Mouse (Mus musculus) MEL (cell line): ENCODE results near the gene Gramd1b. TPM values are rescaled to one million over a fixed set of nuclear protein-coding genes. Genes with fewer than 3 reads are reported as not detected.

ENCODE experiments used
- DNase-seq: peaks from one replicate; pipeline ENCODE4 v3.0.0; 2011; ENCODE audit warnings: low read depth, low spot score
- H3K27ac ChIP-seq: 2 replicates; pipeline ENCODE4 v1.5.1; 2012; ENCODE audit warnings: low read depth, mild to moderate bottlenecking, control low read depth, low read length, moderate library complexity; ENCODE audit not compliant: control insufficient read depth
- H3K27me3 ChIP-seq, 2 experiments: fragments of 150-350 bp in 1 of 2; sonication (generic) in 1 of 2; 2 replicates each; pipeline ENCODE4 v1.6.1; 2012; ENCODE audit warnings: low read length in 2 of 2, mild to moderate bottlenecking in 2 of 2, improper control_type of control experiment in 1 of 2, moderate library complexity in 1 of 2; ENCODE audit not compliant: insufficient read depth in 2 of 2, control insufficient read depth in 1 of 2
- H3K36me3 ChIP-seq, 2 experiments: 2 replicates each; pipeline ENCODE4 v1.6.1; 2012 to 2014; ENCODE audit warnings: low read length in 2 of 2, improper control_type of control experiment in 1 of 2, inconsistent platforms in 1 of 2, mild to moderate bottlenecking in 1 of 2; ENCODE audit not compliant: insufficient read depth in 2 of 2, control insufficient read depth in 1 of 2
- H3K4me1 ChIP-seq, 2 experiments: fragments of 150-350 bp in 1 of 2; sonication (generic) in 1 of 2; 2 replicates each; pipeline ENCODE4 v1.6.1; 2012; ENCODE audit warnings: low read length in 2 of 2, improper control_type of control experiment in 1 of 2, mild to moderate bottlenecking in 1 of 2; ENCODE audit not compliant: insufficient read depth in 2 of 2, control insufficient read depth in 1 of 2
- H3K4me3 ChIP-seq, 2 experiments: fragments of 150-350 bp in 1 of 2; sonication (generic) in 1 of 2; 2 replicates each; pipeline ENCODE4 v1.5.1; 2012; ENCODE audit warnings: low read depth in 2 of 2, low read length in 2 of 2, mild to moderate bottlenecking in 2 of 2, moderate library complexity in 2 of 2, control low read depth in 1 of 2, improper control_type of control experiment in 1 of 2; ENCODE audit not compliant: control insufficient read depth in 1 of 2, insufficient read depth in 1 of 2
- H3K79me2 ChIP-seq: 2 replicates; pipeline ENCODE4 v1.6.1; 2012; ENCODE audit warnings: mild to moderate bottlenecking, low read length, moderate library complexity; ENCODE audit not compliant: control insufficient read depth, poor library complexity, insufficient read depth
- H3K9ac ChIP-seq: 2 replicates; pipeline ENCODE4 v1.6.1; 2012; ENCODE audit warnings: low read depth, mild to moderate bottlenecking, control low read depth, low read length, moderate library complexity; ENCODE audit not compliant: control insufficient read depth, poor library complexity, severe bottlenecking
- H3K9me3 ChIP-seq: fragments of 150-350 bp; sonication (generic); replicated peaks from 2 replicates; pipeline ENCODE4 v1.6.1; 2012; ENCODE audit warnings: mild to moderate bottlenecking, low read length, improper control_type of control experiment, moderate library complexity; ENCODE audit not compliant: insufficient read depth
- BHLHE40 ChIP-seq: IDR thresholded peaks from 2 replicates; pipeline ENCODE4 v1.6.1; 2012; ENCODE audit warnings: low read depth, mild to moderate bottlenecking, inconsistent platforms, low read length, improper control_type of control experiment, borderline replicate concordance
- CHD1 ChIP-seq: IDR thresholded peaks from 2 replicates; pipeline ENCODE4 v1.6.1; 2012; ENCODE audit warnings: low read depth, mild to moderate bottlenecking, inconsistent platforms, low read length, improper control_type of control experiment
- CHD2 ChIP-seq: IDR thresholded peaks from 2 replicates; pipeline ENCODE4 v1.6.1; 2011; ENCODE audit warnings: low read length, improper control_type of control experiment
- CTCF ChIP-seq, 3 experiments: IDR thresholded peaks in 2 of 3; conservative IDR thresholded peaks in 1 of 3; 2 replicates each; pipeline ENCODE4 v1.5.1; 2011 to 2012; ENCODE audit warnings: low read length in 3 of 3, low read depth in 2 of 3, mild to moderate bottlenecking in 2 of 3, improper control_type of control experiment in 1 of 3, inconsistent platforms in 1 of 3, mixed read lengths in 1 of 3, moderate library complexity in 1 of 3; ENCODE audit not compliant: control insufficient read depth in 1 of 3, insufficient read depth in 1 of 3, poor library complexity in 1 of 3, severe bottlenecking in 1 of 3
- GABPA ChIP-seq: IDR thresholded peaks from 2 replicates; pipeline ENCODE4 v1.6.1; 2012; ENCODE audit warnings: low read depth, mild to moderate bottlenecking, inconsistent platforms, low read length, improper control_type of control experiment, moderate library complexity
- GATA1 ChIP-seq: IDR thresholded peaks from 2 replicates; pipeline ENCODE4 v1.6.1; 2011; ENCODE audit warnings: low read depth, low read length, improper control_type of control experiment
- JUND ChIP-seq: IDR thresholded peaks from 2 replicates; pipeline ENCODE4 v1.6.1; 2011; ENCODE audit warnings: low read depth, mild to moderate bottlenecking, improper control_type of control experiment, low read length
- KAT2A ChIP-seq: conservative IDR thresholded peaks from 2 replicates; pipeline ENCODE4 v1.6.1; 2012; ENCODE audit warnings: low read depth, low read length, improper control_type of control experiment, inconsistent platforms
- MEF2A ChIP-seq: IDR thresholded peaks from 2 replicates; pipeline ENCODE4 v1.6.1; 2014; ENCODE audit warnings: low read depth, mild to moderate bottlenecking, inconsistent platforms, low read length, improper control_type of control experiment; ENCODE audit not compliant: poor library complexity, insufficient replicate concordance, severe bottlenecking; ENCODE audit errors: extremely low read depth
- MXI1 ChIP-seq: IDR thresholded peaks from 2 replicates; pipeline ENCODE4 v1.6.1; 2011; ENCODE audit warnings: mild to moderate bottlenecking, low read depth, low read length, improper control_type of control experiment
- MYC ChIP-seq: IDR thresholded peaks from 2 replicates; pipeline ENCODE4 v1.6.1; 2011; ENCODE audit warnings: low read depth, mild to moderate bottlenecking, low read length, improper control_type of control experiment, moderate library complexity
- NELFE ChIP-seq: IDR thresholded peaks from 2 replicates; pipeline ENCODE4 v1.6.1; 2011; ENCODE audit warnings: low read depth, low read length, improper control_type of control experiment
- NRF1 ChIP-seq: IDR thresholded peaks from 2 replicates; pipeline ENCODE4 v1.6.1; 2014; ENCODE audit warnings: low read depth, mild to moderate bottlenecking, inconsistent platforms, low read length, improper control_type of control experiment, moderate library complexity; ENCODE audit not compliant: poor library complexity, insufficient read depth, severe bottlenecking
- POLR2AphosphoS5 ChIP-seq: IDR thresholded peaks from 2 replicates; pipeline ENCODE4 v1.6.1; 2012; ENCODE audit warnings: low read depth, borderline replicate concordance, mild to moderate bottlenecking, inconsistent platforms, low read length, moderate library complexity, mixed read lengths
- RAD21 ChIP-seq: IDR thresholded peaks from 2 replicates; pipeline ENCODE4 v1.6.1; 2011; ENCODE audit warnings: mild to moderate bottlenecking, low read depth, low read length, improper control_type of control experiment
- RCOR1 ChIP-seq: IDR thresholded peaks from 2 replicates; pipeline ENCODE4 v1.6.1; 2012; ENCODE audit warnings: low read depth, mild to moderate bottlenecking, inconsistent platforms, low read length, improper control_type of control experiment
- SIN3A ChIP-seq: IDR thresholded peaks from 2 replicates; pipeline ENCODE4 v1.6.1; 2012; ENCODE audit warnings: low read length, improper control_type of control experiment, inconsistent platforms
- SMC3 ChIP-seq: IDR thresholded peaks from 2 replicates; pipeline ENCODE4 v1.6.1; 2011; ENCODE audit warnings: low read depth, low read length, improper control_type of control experiment
- TCF12 ChIP-seq: IDR thresholded peaks from 2 replicates; pipeline ENCODE4 v1.6.1; 2014; ENCODE audit warnings: low read depth, mild to moderate bottlenecking, inconsistent platforms, low read length, improper control_type of control experiment, moderate library complexity
- USF1 ChIP-seq: IDR thresholded peaks from 2 replicates; pipeline ENCODE4 v1.6.1; 2014; ENCODE audit warnings: low read depth, mild to moderate bottlenecking, inconsistent platforms, low read length, improper control_type of control experiment, moderate library complexity
- USF2 ChIP-seq, 2 experiments: IDR thresholded peaks; 2 replicates each; pipeline ENCODE4 v1.6.1; 2011 to 2012; ENCODE audit warnings: improper control_type of control experiment in 2 of 2, low read length in 2 of 2, borderline replicate concordance in 1 of 2, inconsistent platforms in 1 of 2, low read depth in 1 of 2, mild to moderate bottlenecking in 1 of 2; ENCODE audit not compliant: insufficient read depth in 1 of 2
- ZC3H11A ChIP-seq: IDR thresholded peaks from 2 replicates; pipeline ENCODE4 v1.6.1; 2012; ENCODE audit warnings: low read depth, mild to moderate bottlenecking, inconsistent platforms, low read length, improper control_type of control experiment
- ZNF384 ChIP-seq: IDR thresholded peaks from 2 replicates; pipeline ENCODE4 v1.6.1; 2012; ENCODE audit warnings: low read depth, mild to moderate bottlenecking, inconsistent platforms, low read length, improper control_type of control experiment
- polyA plus RNA-seq, 2 experiments: library from polyadenylated mRNA; stranded (reverse) in 1 of 2; unstranded in 1 of 2; fragments of >175 nt in 1 of 2; fragments of >200 nt in 1 of 2; gene quantifications; 2 replicates each; pipeline versions ENCODE4 v1.2.1 to v1.2.4; 2012; ENCODE audit warnings: low replicate concordance in 2 of 2, low read depth in 1 of 2; ENCODE audit not compliant: insufficient read length in 2 of 2, insufficient read depth in 1 of 2, missing spikeins in 1 of 2
- total RNA-seq: library from RNA; depleted of rRNA; stranded (reverse); fragments of 300-350 nt; gene quantifications from 2 replicates; pipeline ENCODE4 v1.2.3, GENCODE M21; 2012

The Gramd1b gene
- total and polyA plus RNA-seq, 3 experiments: not detected

GRCm38 (mm10) chr9:40343828-40344227, 187.4 kb downstream of the Gramd1b start:
- Histone ChIP-seq H3K36me3 (no peaks in the 10 kb centered on the region), H3K27me3 (no peaks in the 10 kb centered on the region), H3K9me3 (no peaks in the 10 kb centered on the region), H3K27ac (no peak overlapping the region), H3K79me2 (no peaks in the 10 kb centered on the region)
- no peak for TF ChIP-seq USF1
- no peak for TF ChIP-seq KAT2A
- TF ChIP-seq NRF1: no peak
- TF ChIP-seq CHD1: no peak
- no peak for TF ChIP-seq ZC3H11A
- TF ChIP-seq GATA1: no peak
- TF ChIP-seq ZNF384: no peak
- TF ChIP-seq CTCF (IDR thresholded peaks at IDR 0.05 in 2 of 3, conservative IDR thresholded peaks at IDR 0.05 in 1 of 3; ENCODE audit: control insufficient read depth in 1 of 3, insufficient read depth in 1 of 3, low read depth in 2 of 3, low read length in 3 of 3, poor library complexity in 1 of 3, severe bottlenecking in 1 of 3): no peak
- no peak for TF ChIP-seq TCF12
- TF ChIP-seq, all 39 proteins: peak for 0
- Histone ChIP-seq H3K9ac (no peak overlapping the region), H3K4me1 (no peaks in the 10 kb centered on the region), H3K4me3 (no peak overlapping the region)
- no peak for DNase-seq

GRCm38 (mm10) chr9:40343053-40343652, 188.0 kb downstream of the Gramd1b start:
- Histone ChIP-seq H3K36me3 (no peaks in the 10 kb centered on the region), H3K9me3 (no peaks in the 10 kb centered on the region), H3K79me2 (no peaks in the 10 kb centered on the region), H3K9ac (no peak overlapping the region), H3K4me3 (no peak overlapping the region), H3K27ac (no peak overlapping the region), H3K4me1 (no peaks in the 10 kb centered on the region), H3K27me3 (no peaks in the 10 kb centered on the region)
- DNase-seq: no peak
- no peak for TF ChIP-seq SMC3
- TF ChIP-seq GABPA: no peak
- no peak for TF ChIP-seq MXI1
- no peak for TF ChIP-seq JUND
- TF ChIP-seq SIN3A: no peak
- TF ChIP-seq MYC: no peak
- no peak for TF ChIP-seq CHD2
- no peak for TF ChIP-seq USF1
- no peak for TF ChIP-seq POLR2AphosphoS5
- TF ChIP-seq RCOR1: no peak
- no peak for TF ChIP-seq NELFE
- TF ChIP-seq GATA1: no peak
- TF ChIP-seq CTCF (IDR thresholded peaks at IDR 0.05 in 2 of 3, conservative IDR thresholded peaks at IDR 0.05 in 1 of 3; ENCODE audit: control insufficient read depth in 1 of 3, insufficient read depth in 1 of 3, low read depth in 2 of 3, low read length in 3 of 3, poor library complexity in 1 of 3, severe bottlenecking in 1 of 3): no peak
- no peak for TF ChIP-seq BHLHE40
- TF ChIP-seq TCF12: no peak
- TF ChIP-seq RAD21: no peak
- no peak for TF ChIP-seq NRF1
- no peak for TF ChIP-seq USF2 (IDR thresholded peaks at IDR 0.05; ENCODE audit: borderline replicate concordance in 1 of 2, insufficient read depth in 1 of 2, low read depth in 1 of 2, low read length in 2 of 2)
- TF ChIP-seq MEF2A: no peak
